Mouse (Mus musculus) lung, postnatal 0 days (tissue): ENCODE data around the gene Akap9.

ENCODE experiments used
- CTCF ChIP-seq: IDR thresholded peaks from 2 replicates; pipeline ENCODE4 v1.5.1; 2016; ENCODE audit warnings: antibody characterized with exemption, mild to moderate bottlenecking
- EP300 ChIP-seq: IDR thresholded peaks from 2 replicates; pipeline ENCODE4 v1.6.1; 2016; ENCODE audit warnings: antibody characterized with exemption, mild to moderate bottlenecking, control low read depth

DNA sequence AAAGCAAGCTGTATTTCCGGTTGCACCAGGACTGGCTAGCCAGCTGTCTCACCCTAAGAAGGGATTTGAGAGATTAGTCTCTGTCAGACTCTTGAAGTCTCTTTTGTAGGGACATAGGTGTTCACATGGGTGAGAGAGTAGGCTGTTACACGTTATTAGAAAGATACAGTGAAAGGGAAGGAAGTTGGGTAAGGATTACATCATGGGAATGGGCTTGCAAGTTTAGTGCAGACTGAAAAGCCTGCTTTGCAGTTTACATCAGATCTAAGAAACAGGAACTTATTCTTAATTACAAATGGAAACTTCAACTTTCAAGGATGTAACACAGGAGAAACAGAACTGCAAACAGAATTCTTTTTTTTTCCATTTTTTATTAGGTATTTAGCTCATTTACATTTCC, 22.4 kb upstream of the Akap9 start:
- TF ChIP-seq CTCF, result no peak
- TF ChIP-seq EP300, result no peak
